Mouse (Mus musculus) lung, adult 2 months (tissue): ENCODE results near the gene Atoh8. TPM values are rescaled to one million over a fixed set of nuclear protein-coding genes. Genes with fewer than 3 reads are reported as not detected.

Source experiments
- DNase-seq: peaks from one replicate; pipeline ENCODE4 v3.0.0; 2022
- H3K4me1 ChIP-seq: fragments of 200-500 bp; 2 replicates; pipeline ENCODE4 v1.6.1; 2011; ENCODE audit warnings: low read length; ENCODE audit not compliant: control insufficient read depth, insufficient read depth
- H3K4me3 ChIP-seq: fragments of 200-500 bp; replicated peaks from 2 replicates; pipeline ENCODE3; 2011; ENCODE audit warnings: low read depth, mild to moderate bottlenecking, control low read depth, low read length; ENCODE audit errors: extremely low read depth
- CTCF ChIP-seq: fragments of 200-500 bp; IDR thresholded peaks from 2 replicates; pipeline ENCODE4 v1.5.1; 2011; ENCODE audit warnings: mild to moderate bottlenecking, low read length, control low read depth; ENCODE audit not compliant: insufficient read depth
- POLR2A ChIP-seq: fragments of 200-500 bp; IDR thresholded peaks from 2 replicates; pipeline ENCODE4 v1.6.1; 2011; ENCODE audit warnings: low read depth, mild to moderate bottlenecking, control low read depth, low read length, borderline replicate concordance; ENCODE audit errors: extremely low read depth
- WGBS: fragments of 180-500 bp; shearing (Covaris S2); methylation state at CpG from one replicate; pipeline ENCODE4 v1.1.7; 2018; 5-methylcytosine and 5-hydroxymethylcytosine counted together
- polyA plus RNA-seq: library from polyadenylated mRNA; depleted of rRNA; stranded (reverse); fragments of >200 nt; gene quantifications from 2 replicates; pipeline ENCODE4 v1.2.3, GENCODE M21; 2012

The Atoh8 gene
- polyA plus RNA-seq, 1 experiment: 26.4 TPM

DNA sequence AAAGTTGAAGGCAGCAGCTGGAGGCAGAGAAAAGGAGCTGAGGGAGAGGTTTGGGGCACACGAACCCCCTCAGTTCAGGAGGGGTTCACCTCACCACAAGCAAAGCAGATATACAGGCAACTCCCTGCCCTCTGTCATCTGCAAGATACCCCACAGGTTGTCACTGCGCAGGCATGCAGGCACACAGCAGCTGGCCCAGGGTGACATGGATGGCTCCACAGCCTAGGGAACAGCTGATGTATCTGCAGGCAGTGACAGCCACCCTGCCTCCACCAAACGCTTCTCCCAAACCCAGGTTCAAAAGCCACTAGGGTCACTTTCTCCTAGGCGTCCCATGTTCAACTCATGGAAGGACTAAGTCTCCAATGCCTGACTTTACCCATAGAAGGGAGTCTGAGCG is 2.5 kb downstream of the Atoh8 start:
- whole genome bisulfite sequencing: 69% methylated on average over 5 of the region's 5 CpGs
- no peak for TF ChIP-seq CTCF
- TF ChIP-seq POLR2A: no peak
- H3K4me1 ChIP-seq: 0 out of 2 replicates have a peak, but pooled peaks cover 9% of the 10 kb centered on the region
- no peak for DNase-seq
- H3K4me3 ChIP-seq: peak overlapping the region; percentile 7

DNA sequence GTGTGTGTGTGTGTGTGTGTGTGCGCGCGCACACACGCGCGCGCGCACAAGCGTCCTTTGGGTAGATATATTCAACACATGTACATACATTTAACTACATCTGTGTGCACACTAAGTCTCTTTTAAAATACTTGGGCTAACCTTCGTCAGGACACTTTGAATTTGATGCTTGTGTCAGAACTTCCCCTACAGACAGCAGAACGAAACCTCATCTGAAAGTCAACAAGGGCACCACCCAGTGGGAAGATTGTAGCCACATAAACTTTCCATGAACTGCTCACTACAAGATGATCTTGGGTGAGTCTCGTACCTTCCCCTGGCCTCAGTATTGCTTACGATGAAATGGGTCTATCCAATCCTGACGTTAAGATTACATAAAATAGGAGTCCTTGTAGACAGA is 3.0 kb downstream of the Atoh8 start:
- Histone ChIP-seq H3K4me3 (no peak overlapping the region), H3K4me1 (0 out of 2 replicates have a peak, but pooled peaks cover 9% of the 10 kb centered on the region)
- WGBS: 87% methylated on average over 14 of the region's 14 CpGs
- TF ChIP-seq CTCF (no peak), POLR2A (no peak)
- no peak for DNase-seq

DNA sequence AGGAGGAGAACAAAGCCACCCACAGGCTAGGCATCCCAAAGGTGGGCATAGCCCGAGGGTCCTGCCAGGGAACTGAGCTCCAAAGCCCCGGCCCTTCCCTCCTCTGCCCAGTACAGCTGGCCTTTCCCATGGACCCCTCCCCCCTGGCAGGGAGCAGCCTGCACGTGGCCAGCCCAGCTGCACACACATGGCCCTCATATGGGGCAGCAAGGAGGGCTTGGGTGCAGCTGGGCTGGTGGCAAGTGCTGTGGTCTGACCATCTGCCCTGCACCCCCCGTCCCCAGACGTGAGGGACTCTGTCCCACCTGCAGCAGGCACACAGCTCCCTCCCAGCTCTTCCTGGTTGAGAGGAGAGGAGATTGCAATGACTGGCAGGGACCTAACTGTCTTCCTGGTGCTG is 4.5 kb downstream of the Atoh8 start:
- DNase-seq: no peak
- 57% methylated on average over 5 of the region's 5 CpGs for WGBS
- H3K4me3 ChIP-seq: no peak overlapping the region
- TF ChIP-seq CTCF: no peak
- TF ChIP-seq POLR2A: no peak
- H3K4me1 ChIP-seq: 0 out of 2 replicates have a peak, but pooled peaks cover 9% of the 10 kb centered on the region

DNA sequence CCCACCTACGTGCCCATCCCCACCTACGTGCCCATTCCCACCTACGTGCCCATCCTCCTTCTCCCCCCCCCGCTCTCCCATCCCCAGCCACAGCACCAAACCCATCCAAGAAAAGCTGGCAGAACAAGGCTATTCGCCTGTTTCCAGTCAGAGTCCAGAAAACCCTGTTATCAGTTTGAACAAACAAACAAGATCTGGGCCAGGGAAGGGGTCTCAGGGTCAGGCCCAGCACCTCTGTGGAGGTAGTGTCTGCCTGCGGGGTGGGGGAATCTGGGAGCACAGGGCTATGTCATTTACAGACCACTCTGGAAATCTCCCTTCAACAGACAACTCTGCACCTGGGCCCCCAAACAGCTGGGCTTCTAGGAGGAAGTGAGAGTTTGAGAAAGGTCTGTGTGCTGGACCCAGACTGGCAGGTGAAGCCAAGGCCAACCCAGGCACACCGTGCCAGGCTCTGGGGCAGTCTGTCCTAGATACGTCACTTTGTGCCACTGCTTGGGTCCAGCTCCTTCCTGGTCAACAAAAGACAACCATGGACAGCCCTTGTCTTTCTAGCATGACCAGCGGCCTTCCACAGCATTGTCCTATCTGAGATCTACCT is 7.6 kb downstream of the Atoh8 start:
- 74% methylated on average over 9 of the region's 9 CpGs for WGBS
- 0 out of 2 replicates have a peak, but pooled peaks cover 6% of the 10 kb centered on the region for H3K4me1 ChIP-seq
- no peak overlapping the region for H3K4me3 ChIP-seq
- DNase-seq: no peak
- no peak for TF ChIP-seq CTCF
- TF ChIP-seq POLR2A: no peak

DNA sequence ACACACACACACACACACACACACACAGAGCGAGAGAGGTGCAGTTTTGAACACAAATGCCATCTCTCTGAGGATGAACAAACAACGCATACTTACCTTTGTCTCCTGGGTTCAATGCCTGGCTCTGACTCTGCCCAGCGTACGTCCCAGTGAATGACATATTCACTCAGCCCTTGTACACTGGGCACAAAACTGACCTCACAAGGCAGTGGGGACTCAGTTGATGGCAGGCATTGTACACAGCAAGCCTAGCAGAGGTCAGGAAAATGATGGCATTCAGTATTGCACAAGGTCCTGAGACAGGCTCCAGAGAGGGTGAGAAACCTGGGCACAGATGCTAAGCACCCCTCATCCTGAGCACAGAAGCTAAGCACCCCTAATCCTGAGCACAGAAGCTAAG is 8.4 kb downstream of the Atoh8 start:
- DNase-seq: no peak
- TF ChIP-seq POLR2A: no peak
- TF ChIP-seq CTCF: no peak
- 0 out of 2 replicates have a peak, but pooled peaks cover 6% of the 10 kb centered on the region for H3K4me1 ChIP-seq
- WGBS: 95% methylated on average over 4 of the region's 4 CpGs
- no peak overlapping the region for H3K4me3 ChIP-seq

DNA sequence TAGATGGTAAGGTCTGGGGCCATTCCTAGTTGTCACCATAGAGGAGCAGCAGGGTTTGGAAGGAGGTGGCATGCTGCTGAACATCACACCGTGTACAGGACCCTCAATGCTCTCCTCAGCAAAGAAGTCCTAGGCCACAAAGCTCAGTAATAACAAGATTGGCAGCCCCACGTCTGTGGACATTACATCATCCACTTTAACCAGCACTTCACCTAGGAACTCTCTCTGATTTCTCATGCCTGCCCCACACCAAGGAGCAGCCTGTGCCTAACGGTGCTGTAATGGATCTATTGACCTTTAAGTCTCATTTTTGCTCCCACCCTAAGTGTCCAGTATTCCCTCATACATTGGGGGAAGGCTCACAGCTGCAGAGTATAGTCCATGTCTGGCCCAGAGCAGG is 9.7 kb downstream of the Atoh8 start:
- 57% methylated on average over 3 of the region's 3 CpGs for WGBS
- Histone ChIP-seq H3K4me1 (0 out of 2 replicates have a peak, but pooled peaks cover 3% of the 10 kb centered on the region), H3K4me3 (no peak overlapping the region)
- no peak for TF ChIP-seq POLR2A
- no peak for TF ChIP-seq CTCF
- DNase-seq: no peak

DNA sequence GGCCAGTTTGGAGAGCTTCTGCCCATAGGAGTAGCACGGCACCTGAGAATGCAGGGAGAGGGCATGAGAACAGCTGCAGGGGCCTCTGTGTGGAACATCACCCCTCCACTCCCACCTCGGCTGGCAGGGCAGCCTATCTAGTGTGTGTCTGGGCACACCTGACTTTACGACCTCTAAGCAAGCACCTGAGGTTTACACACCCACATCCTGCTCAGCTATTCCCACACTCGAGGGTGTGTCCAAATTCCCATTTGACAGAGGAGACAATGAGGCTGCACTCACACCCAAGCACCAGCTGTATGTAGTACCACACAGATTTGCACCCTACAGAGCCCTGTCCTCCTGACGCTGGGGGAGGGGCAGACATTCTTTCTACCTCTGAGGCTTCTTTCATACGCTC is 11.5 kb downstream of the Atoh8 start:
- WGBS: 67% methylated on average over 6 of the region's 6 CpGs
- TF ChIP-seq POLR2A (no peak), CTCF (no peak)
- Histone ChIP-seq H3K4me1 (0 out of 2 replicates have a peak, but pooled peaks cover 3% of the 10 kb centered on the region), H3K4me3 (no peak overlapping the region)
- no peak for DNase-seq

DNA sequence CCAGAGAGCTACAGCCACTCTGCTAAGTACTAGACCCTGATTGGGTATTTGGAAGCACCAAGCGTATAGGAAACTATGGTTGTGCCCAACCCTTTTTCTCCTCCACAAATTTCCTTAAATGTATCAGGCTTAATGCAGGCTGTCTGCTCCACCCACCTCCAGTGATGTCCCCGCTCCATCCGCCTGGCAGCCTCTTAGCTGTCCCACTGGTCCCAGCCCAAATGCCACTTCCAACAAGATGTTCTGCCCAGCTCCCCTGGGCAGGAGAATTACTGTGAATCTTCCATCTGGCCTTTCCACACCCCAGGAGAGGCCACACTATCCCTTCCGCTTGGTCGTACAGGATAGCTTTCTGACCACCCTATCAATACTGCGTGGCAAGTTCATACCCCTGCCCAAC is 12.5 kb downstream of the Atoh8 start:
- WGBS: 92% methylated on average over 6 of the region's 6 CpGs
- Histone ChIP-seq H3K4me3 (no peak overlapping the region), H3K4me1 (0 out of 2 replicates have a peak, but pooled peaks cover 3% of the 10 kb centered on the region)
- TF ChIP-seq POLR2A: no peak
- TF ChIP-seq CTCF: no peak
- DNase-seq: no peak

DNA sequence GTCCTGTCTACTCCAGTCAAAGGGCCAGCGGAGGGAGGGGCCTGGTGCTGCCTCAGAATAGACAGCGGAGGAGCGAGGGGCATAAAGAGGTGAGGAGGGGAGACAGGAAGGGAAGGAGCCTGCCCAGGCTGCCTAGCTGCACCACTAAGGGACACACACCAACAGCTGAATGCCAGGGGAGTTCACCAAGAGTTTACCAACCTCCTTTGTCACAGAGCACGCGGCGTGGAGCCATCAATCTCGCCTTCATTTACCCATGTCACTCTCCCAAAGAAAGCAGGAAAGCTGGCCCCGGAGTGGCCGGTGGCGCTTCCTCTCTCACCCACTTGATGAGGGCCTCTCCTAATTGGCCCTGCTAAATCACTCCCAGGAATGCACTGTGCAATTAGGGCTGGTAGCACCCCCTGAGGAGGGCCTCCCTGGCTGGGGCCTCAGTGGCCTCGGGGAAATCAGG is 13.1 kb downstream of the Atoh8 start:
- 40% methylated on average over 11 of the region's 11 CpGs for WGBS
- no peak for TF ChIP-seq CTCF
- no peak for TF ChIP-seq POLR2A
- Histone ChIP-seq H3K4me1 (peaks cover 6% of the 10 kb centered on the region; the same call in 1 of the 2 replicates), H3K4me3 (no peak overlapping the region)
- no peak for DNase-seq

DNA sequence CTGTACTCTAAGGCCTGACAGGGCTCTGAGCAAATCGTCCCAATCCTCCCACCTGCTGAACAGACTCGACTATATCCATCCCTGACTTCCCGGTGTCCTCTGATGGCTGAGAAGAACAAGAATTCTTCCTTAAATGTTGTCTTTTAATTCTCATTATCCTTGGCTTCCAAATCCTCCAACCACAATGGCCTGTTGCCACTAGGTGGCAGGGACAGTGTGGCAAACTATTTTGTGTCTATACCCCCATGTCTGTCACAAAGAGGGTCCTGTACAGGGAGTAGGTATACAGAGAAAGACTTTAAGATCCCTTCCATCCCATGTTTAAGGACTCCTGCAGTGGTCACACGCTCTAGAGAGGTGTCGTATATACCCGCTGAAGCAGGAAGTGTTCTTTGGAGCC is 14.1 kb downstream of the Atoh8 start:
- WGBS: 69% methylated on average over 6 of the region's 6 CpGs
- H3K4me1 ChIP-seq: peaks cover 7% of the 10 kb centered on the region; the same call in 1 of the 2 replicates
- no peak for TF ChIP-seq CTCF
- no peak for TF ChIP-seq POLR2A

DNA sequence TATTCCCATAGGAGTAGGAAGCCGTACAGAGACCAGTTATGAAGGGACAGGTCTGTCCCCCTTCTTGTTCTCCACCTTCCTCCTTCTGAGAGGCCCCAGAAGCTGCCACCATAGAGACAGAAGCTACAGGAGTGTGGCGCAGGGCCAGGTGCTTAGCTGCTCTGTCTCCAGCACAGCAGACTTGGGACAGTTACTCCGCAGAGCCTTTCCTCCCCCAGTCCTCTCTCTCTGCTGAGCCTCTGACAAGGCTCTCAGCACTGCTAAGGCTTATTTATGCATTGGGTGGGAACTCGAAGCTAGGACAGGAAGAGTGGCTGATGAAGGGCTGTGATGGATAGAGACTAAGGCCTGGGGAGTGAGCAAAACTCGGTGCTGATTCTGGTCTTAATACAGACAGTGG is 15.8 kb downstream of the Atoh8 start:
- 68% methylated on average over 5 of the region's 5 CpGs for WGBS
- Histone ChIP-seq H3K4me3 (no peak overlapping the region), H3K4me1 (peaks cover 4% of the 10 kb centered on the region; the same call in 1 of the 2 replicates)
- TF ChIP-seq POLR2A: no peak
- TF ChIP-seq CTCF: no peak
- no peak for DNase-seq

More for the DNA sequence above, 14.1 kb downstream of the Atoh8 start:
- no peak overlapping the region for H3K4me3 ChIP-seq
- no peak for DNase-seq
